Mouse (Mus musculus): Measurements from ENCODE around the gene Spen. TPM values are rescaled to one million over a fixed set of nuclear protein-coding genes. Genes with fewer than 3 reads are reported as not detected.

Gene Spen
- polyA plus RNA-seq, 1 experiment from 2014 or later: 5.2 TPM

DNA sequence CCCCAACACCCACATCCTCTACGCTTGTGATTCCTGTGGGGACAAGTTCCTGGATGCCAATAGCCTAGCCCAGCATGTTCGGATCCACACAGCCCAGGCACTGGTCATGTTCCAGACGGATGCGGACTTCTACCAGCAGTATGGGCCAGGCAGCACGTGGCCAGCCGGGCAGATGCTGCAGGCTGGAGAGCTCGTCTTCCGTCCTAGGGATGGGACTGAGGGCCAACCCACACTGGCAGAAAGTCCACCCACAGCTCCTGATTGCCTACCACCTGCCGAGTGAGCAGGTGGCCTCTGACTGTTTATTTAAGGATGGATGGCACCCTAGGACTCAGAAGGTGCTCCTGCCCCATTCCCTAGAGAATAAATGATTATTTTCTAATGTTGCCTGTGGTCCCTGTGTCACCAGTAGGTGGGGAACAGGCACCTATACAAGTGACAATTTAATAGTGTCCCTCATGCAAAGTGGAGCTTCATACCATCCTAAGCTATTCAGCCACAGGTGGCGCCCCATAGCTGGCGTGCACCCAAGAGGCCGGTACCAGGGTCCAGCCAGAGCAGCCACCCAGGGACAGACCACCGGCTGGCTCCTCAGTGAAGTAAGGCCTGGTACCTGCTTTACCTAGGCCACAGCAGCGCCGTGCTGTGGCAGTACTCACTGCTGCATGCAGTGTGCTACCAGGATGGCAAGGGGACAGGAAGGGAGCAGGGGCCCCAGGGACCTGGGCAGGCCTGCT is 71.4 kb downstream of the Spen start:
- Histone ChIP-seq H3K27ac (ENCODE audit: low read length) (no peak overlapping the region), H3K27me3 (ENCODE audit: control insufficient read depth, insufficient read depth, low read length) (no peaks in the 10 kb centered on the region), H3K36me3 (ENCODE audit: control insufficient read depth, insufficient read depth) (peaks cover 78% of the 10 kb centered on the region), H3K9me3 (replicated peaks; ENCODE audit: control insufficient read depth, low read length) (peaks cover 4% of the 10 kb centered on the region), H3K4me3 (ENCODE audit: low read length) (no peak overlapping the region), H3K4me1 (ENCODE audit: control insufficient read depth, insufficient read depth, low read length) (no peaks in the 10 kb centered on the region), H3K4me2 (ENCODE audit: low read depth, low read length) (no peak overlapping the region), H3K9ac (ENCODE audit: low read length) (no peak overlapping the region)
- ATAC-seq (replicated peaks; ENCODE audit: extremely low read depth, insufficient read depth, low FRiP score): no peak
- 83% methylated on average over 15 of the region's 15 CpGs for WGBS

DNA sequence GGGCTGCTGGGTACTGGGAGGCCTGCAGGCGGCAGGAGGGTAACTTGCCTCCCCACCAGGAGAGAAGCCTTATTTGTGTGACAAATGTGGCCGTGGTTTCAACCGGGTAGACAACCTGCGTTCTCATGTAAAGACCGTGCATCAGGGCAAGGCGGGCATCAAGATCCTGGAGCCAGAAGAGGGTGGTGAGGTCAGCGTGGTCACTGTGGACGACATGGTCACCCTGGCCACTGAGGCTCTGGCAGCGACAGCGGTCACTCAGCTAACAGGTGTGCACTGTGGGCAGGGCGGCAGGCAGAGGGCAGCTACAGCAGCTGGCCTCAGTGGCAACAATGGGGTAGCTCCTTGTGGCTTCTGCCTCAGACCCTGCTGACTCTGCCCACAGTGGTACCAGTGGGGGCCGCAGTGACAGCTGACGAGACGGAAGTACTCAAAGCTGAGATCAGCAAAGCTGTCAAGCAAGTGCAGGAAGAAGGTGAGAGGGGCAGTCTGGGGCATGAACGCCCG is 72.1 kb downstream of the Spen start:
- H3K4me2 ChIP-seq (ENCODE audit: low read depth, low read length): no peak overlapping the region
- peaks cover 3% of the 10 kb centered on the region for H3K9me3 ChIP-seq (replicated peaks; ENCODE audit: control insufficient read depth, low read length)
- peaks cover 73% of the 10 kb centered on the region for H3K36me3 ChIP-seq (ENCODE audit: control insufficient read depth, insufficient read depth)
- H3K9ac ChIP-seq (ENCODE audit: low read length): no peak overlapping the region
- no peaks in the 10 kb centered on the region for H3K4me1 ChIP-seq (ENCODE audit: control insufficient read depth, insufficient read depth, low read length)
- no peak for ATAC-seq (replicated peaks; ENCODE audit: extremely low read depth, insufficient read depth, low FRiP score)
- no peak overlapping the region for H3K27ac ChIP-seq (ENCODE audit: low read length)
- no peaks in the 10 kb centered on the region for H3K27me3 ChIP-seq (ENCODE audit: control insufficient read depth, insufficient read depth, low read length)
- no peak overlapping the region for H3K4me3 ChIP-seq (ENCODE audit: low read length)
- WGBS: 87% methylated on average over 16 of the region's 16 CpGs

DNA sequence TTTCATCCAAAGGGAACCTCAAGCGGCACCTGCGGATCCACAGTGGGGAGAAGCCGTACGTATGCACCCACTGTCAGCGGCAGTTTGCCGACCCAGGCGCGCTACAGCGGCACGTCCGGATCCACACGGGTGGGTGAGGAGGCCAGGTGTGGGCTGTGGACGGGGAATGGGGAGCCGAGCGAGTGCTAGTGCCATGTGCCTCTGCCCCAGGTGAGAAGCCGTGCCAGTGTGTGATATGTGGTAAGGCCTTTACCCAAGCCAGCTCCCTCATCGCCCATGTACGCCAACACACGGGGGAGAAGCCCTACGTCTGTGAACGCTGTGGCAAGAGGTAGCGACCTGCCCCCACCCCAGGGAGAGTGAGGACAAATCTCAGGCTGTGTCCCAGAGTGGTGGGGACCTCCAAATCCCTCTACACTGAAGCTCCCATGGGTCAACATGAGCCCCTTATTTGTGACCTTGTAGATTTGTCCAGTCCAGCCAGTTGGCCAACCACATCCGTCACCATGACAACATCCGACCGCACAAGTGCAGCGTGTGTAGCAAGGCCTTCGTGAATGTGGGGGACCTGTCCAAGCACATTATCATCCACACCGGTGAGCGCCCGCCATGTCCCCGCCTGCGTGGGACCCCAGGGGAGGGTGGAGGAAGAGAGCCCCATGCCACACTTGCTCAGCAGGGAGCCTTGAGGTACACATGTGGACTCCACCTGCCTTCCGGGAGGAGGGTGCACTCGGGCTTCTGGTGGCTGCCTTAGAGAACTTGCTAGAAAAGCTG is 72.7 kb downstream of the Spen start:
- Histone ChIP-seq H3K36me3 (ENCODE audit: control insufficient read depth, insufficient read depth) (peaks cover 67% of the 10 kb centered on the region), H3K4me3 (ENCODE audit: low read length) (no peak overlapping the region), H3K9me3 (replicated peaks; ENCODE audit: control insufficient read depth, low read length) (no peaks in the 10 kb centered on the region), H3K4me2 (ENCODE audit: low read depth, low read length) (no peak overlapping the region), H3K4me1 (ENCODE audit: control insufficient read depth, insufficient read depth, low read length) (no peaks in the 10 kb centered on the region), H3K27me3 (ENCODE audit: control insufficient read depth, insufficient read depth, low read length) (no peaks in the 10 kb centered on the region), H3K27ac (ENCODE audit: low read length) (no peak overlapping the region), H3K9ac (ENCODE audit: low read length) (no peak overlapping the region)
- 92% methylated on average over 34 of the region's 34 CpGs for WGBS
- no peak for ATAC-seq (replicated peaks; ENCODE audit: extremely low read depth, insufficient read depth, low FRiP score)

- H3K27me3 ChIP-seq (ENCODE audit: control insufficient read depth, insufficient read depth, low read length): no peaks in the 10 kb centered on the region
- ATAC-seq (replicated peaks; ENCODE audit: extremely low read depth, insufficient read depth, low FRiP score): no peak
- H3K36me3 ChIP-seq (ENCODE audit: control insufficient read depth, insufficient read depth): peaks cover 59% of the 10 kb centered on the region
- 72% methylated on average over 16 of the region's 16 CpGs for WGBS
- H3K9me3 ChIP-seq (replicated peaks; ENCODE audit: control insufficient read depth, low read length): no peaks in the 10 kb centered on the region
- no peak overlapping the region for H3K9ac ChIP-seq (ENCODE audit: low read length)
- H3K4me1 ChIP-seq (ENCODE audit: control insufficient read depth, insufficient read depth, low read length): no peaks in the 10 kb centered on the region
- no peak overlapping the region for H3K4me3 ChIP-seq (ENCODE audit: low read length)
- H3K27ac ChIP-seq (ENCODE audit: low read length): no peak overlapping the region
- H3K4me2 ChIP-seq (ENCODE audit: low read depth, low read length): no peak overlapping the region
Observed at GRCm38 (mm10) chr4:141464722-141465121, 73.7 kb downstream of the Spen start.

- no peak for ATAC-seq (replicated peaks; ENCODE audit: extremely low read depth, insufficient read depth, low FRiP score)
- Histone ChIP-seq H3K9ac (ENCODE audit: low read length) (no peak overlapping the region), H3K9me3 (replicated peaks; ENCODE audit: control insufficient read depth, low read length) (no peaks in the 10 kb centered on the region), H3K4me3 (ENCODE audit: low read length) (no peak overlapping the region), H3K4me2 (ENCODE audit: low read depth, low read length) (no peak overlapping the region), H3K27ac (ENCODE audit: low read length) (no peak overlapping the region), H3K4me1 (ENCODE audit: control insufficient read depth, insufficient read depth, low read length) (peaks cover 5% of the 10 kb centered on the region), H3K27me3 (ENCODE audit: control insufficient read depth, insufficient read depth, low read length) (no peaks in the 10 kb centered on the region), H3K36me3 (ENCODE audit: control insufficient read depth, insufficient read depth) (peaks cover 48% of the 10 kb centered on the region)
- 61% methylated on average over 14 of the region's 14 CpGs for WGBS
Observed at GRCm38 (mm10) chr4:141463472-141463871, 74.9 kb downstream of the Spen start.

DNA sequence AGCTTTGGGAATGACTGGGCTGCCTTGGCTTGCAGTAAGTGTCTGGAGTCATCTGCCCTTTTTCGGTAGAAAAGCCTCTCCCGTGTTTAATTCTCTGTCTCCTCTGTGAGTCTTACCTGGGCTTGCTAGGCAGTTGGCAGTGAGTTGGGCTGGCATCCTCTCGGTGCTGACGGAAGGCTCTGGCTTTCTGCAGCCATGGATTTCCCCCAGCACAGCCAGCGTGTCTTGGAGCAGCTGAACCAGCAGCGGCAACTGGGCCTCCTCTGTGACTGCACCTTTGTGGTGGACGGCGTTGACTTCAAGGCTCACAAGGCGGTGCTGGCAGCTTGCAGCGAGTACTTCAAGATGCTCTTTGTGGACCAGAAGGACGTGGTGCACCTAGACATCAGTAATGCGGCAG is 76.8 kb downstream of the Spen start:
- no peak overlapping the region for H3K4me2 ChIP-seq (ENCODE audit: low read depth, low read length)
- no peaks in the 10 kb centered on the region for H3K9me3 ChIP-seq (replicated peaks; ENCODE audit: control insufficient read depth, low read length)
- peaks cover 33% of the 10 kb centered on the region for H3K36me3 ChIP-seq (ENCODE audit: control insufficient read depth, insufficient read depth)
- H3K4me1 ChIP-seq (ENCODE audit: control insufficient read depth, insufficient read depth, low read length): peaks cover 12% of the 10 kb centered on the region
- no peaks in the 10 kb centered on the region for H3K27me3 ChIP-seq (ENCODE audit: control insufficient read depth, insufficient read depth, low read length)
- H3K4me3 ChIP-seq (ENCODE audit: low read length): no peak overlapping the region
- 91% methylated on average over 12 of the region's 12 CpGs for WGBS
- ATAC-seq (replicated peaks; ENCODE audit: extremely low read depth, insufficient read depth, low FRiP score): no peak
- no peak overlapping the region for H3K9ac ChIP-seq (ENCODE audit: low read length)
- H3K27ac ChIP-seq (ENCODE audit: low read length): no peak overlapping the region

- Histone ChIP-seq H3K4me3 (ENCODE audit: low read length) (no peak overlapping the region), H3K4me2 (ENCODE audit: low read depth, low read length) (no peak overlapping the region), H3K4me1 (ENCODE audit: control insufficient read depth, insufficient read depth, low read length) (peaks cover 12% of the 10 kb centered on the region), H3K9ac (ENCODE audit: low read length) (no peak overlapping the region), H3K36me3 (ENCODE audit: control insufficient read depth, insufficient read depth) (peaks cover 28% of the 10 kb centered on the region), H3K27ac (ENCODE audit: low read length) (no peak overlapping the region), H3K9me3 (replicated peaks; ENCODE audit: control insufficient read depth, low read length) (no peaks in the 10 kb centered on the region), H3K27me3 (ENCODE audit: control insufficient read depth, insufficient read depth, low read length) (no peaks in the 10 kb centered on the region)
- no peak for ATAC-seq (replicated peaks; ENCODE audit: extremely low read depth, insufficient read depth, low FRiP score)
- WGBS: 67% methylated on average over 12 of the region's 12 CpGs
Observed at GRCm38 (mm10) chr4:141461088-141461487, 77.3 kb downstream of the Spen start.

GRCm38 (mm10) chr4:141460481-141460880 is 77.9 kb downstream of the Spen start:
- H3K27ac ChIP-seq (ENCODE audit: low read length): no peak overlapping the region
- peaks cover 24% of the 10 kb centered on the region for H3K36me3 ChIP-seq (ENCODE audit: control insufficient read depth, insufficient read depth)
- H3K9ac ChIP-seq (ENCODE audit: low read length): no peak overlapping the region
- WGBS: 87% methylated on average over 4 of the region's 4 CpGs
- H3K4me3 ChIP-seq (ENCODE audit: low read length): no peak overlapping the region
- no peak overlapping the region for H3K4me2 ChIP-seq (ENCODE audit: low read depth, low read length)
- no peaks in the 10 kb centered on the region for H3K27me3 ChIP-seq (ENCODE audit: control insufficient read depth, insufficient read depth, low read length)
- no peak for ATAC-seq (replicated peaks; ENCODE audit: extremely low read depth, insufficient read depth, low FRiP score)
- H3K4me1 ChIP-seq (ENCODE audit: control insufficient read depth, insufficient read depth, low read length): peaks cover 12% of the 10 kb centered on the region
- H3K9me3 ChIP-seq (replicated peaks; ENCODE audit: control insufficient read depth, low read length): no peaks in the 10 kb centered on the region

DNA sequence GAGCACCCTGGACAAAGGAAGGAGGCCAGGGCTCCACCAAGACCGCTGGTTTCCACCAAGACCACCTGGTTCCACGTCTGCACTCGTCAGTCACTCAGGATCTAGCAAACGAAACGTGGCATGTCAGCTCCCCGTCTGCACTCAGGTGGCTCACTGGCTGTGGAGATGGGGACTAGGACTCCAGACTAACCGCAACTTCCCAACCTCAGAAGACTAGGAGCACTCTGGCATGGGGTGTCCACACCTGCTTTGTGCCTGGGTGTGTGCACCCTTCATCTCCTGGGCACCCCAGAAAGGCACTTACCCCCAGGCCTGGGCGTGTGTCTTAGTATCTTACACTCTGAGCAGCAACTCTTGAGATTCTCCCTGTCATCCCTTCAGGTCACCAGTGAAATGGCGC is 78.6 kb downstream of the Spen start:
- no peaks in the 10 kb centered on the region for H3K27me3 ChIP-seq (ENCODE audit: control insufficient read depth, insufficient read depth, low read length)
- H3K9me3 ChIP-seq (replicated peaks; ENCODE audit: control insufficient read depth, low read length): no peaks in the 10 kb centered on the region
- no peak overlapping the region for H3K4me2 ChIP-seq (ENCODE audit: low read depth, low read length)
- 82% methylated on average over 9 of the region's 9 CpGs for WGBS
- no peak overlapping the region for H3K27ac ChIP-seq (ENCODE audit: low read length)
- H3K9ac ChIP-seq (ENCODE audit: low read length): no peak overlapping the region
- ATAC-seq (replicated peaks; ENCODE audit: extremely low read depth, insufficient read depth, low FRiP score): no peak
- H3K4me3 ChIP-seq (ENCODE audit: low read length): no peak overlapping the region
- H3K4me1 ChIP-seq (ENCODE audit: control insufficient read depth, insufficient read depth, low read length): peaks cover 12% of the 10 kb centered on the region
- H3K36me3 ChIP-seq (ENCODE audit: control insufficient read depth, insufficient read depth): peaks cover 17% of the 10 kb centered on the region
